Mouse (Mus musculus): ENCODE data around the gene Cep55. TPM values are rescaled to one million over a fixed set of nuclear protein-coding genes. Genes with fewer than 3 reads are reported as not detected.

Cep55 gene
- total RNA-seq, 2 experiments from 2014 or later: 2.2 to 2.5 TPM

DNA sequence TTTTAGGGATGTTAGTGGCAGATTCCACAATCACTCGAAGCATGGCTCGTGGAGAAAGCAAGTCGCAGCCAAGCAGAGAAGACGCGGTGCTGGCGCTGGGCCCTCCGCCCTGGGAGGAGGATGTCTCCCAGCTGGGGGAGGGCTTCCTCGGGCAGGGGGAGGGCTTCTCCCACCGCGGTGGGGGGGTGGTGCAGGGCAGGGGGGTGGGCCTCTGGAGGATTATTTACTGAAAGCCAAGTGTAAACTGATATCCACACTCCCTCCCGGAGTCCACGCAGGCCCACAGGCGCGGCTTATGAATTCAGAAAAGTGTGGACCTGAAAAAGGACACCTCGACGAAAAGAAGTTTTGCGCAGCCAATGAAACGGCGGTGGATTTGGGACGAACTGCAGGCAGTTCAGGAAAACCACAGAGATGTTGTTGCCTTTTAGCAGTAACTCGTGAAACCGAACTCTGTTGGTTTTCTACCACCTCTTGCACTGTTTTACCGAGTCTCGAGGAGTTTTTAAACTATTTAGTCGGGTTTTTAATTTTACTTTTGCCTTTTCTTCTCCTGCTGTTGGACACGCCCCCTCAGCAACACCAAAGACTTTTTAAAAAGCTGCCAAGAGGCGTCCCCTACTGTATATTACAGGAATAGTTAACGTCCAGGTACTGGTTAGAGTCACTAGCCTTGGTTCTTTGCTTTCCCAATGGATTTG lies 11.4 kb upstream of the Cep55 start, which contains the start of gene Myof:
Gene Myof (minus strand): TSS at position 297 of the 701 bp plus-strand sequence.
- peak; percentile 53 to 78 for DNase-seq

DNA sequence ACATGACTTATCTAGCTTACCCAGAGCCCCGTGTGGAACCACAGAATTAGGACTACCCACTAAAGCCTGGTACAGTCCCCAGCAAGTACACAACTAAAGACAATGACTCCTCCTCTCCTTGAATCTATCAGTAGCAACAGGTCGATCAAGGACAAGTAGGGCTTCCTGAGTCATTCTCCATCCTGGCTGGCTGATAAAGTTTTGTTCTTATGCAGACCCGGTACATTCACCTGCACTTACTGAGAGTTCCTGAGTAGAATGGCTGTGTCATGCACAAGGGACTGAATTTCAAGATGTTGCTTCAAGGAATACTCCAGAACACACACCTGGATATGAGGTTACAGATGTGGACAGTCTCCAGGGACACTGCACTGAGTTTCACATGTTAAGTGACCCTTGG lies 9.6 kb upstream of the Cep55 start:
- DNase-seq: no peak

DNA sequence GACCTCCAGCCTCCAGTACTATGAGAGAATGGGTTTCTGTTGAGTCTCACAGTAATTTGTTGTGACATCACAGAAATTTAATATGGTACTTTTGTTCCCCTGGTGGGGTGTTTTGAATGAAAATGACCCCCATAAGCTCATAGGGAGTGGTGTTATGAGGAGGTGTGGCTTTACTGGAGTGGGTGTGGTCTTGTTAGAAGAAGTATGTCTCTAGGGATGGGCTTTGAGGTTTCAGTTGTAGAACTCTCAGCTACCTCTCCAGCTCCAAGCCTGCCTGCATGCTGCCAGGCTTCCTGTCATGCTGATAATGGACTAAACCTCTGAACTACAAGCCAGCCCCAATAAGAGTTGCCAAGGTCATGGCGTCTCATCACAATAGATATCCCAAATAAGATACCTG lies 5.1 kb upstream of the Cep55 start:
- no peak for DNase-seq

DNA sequence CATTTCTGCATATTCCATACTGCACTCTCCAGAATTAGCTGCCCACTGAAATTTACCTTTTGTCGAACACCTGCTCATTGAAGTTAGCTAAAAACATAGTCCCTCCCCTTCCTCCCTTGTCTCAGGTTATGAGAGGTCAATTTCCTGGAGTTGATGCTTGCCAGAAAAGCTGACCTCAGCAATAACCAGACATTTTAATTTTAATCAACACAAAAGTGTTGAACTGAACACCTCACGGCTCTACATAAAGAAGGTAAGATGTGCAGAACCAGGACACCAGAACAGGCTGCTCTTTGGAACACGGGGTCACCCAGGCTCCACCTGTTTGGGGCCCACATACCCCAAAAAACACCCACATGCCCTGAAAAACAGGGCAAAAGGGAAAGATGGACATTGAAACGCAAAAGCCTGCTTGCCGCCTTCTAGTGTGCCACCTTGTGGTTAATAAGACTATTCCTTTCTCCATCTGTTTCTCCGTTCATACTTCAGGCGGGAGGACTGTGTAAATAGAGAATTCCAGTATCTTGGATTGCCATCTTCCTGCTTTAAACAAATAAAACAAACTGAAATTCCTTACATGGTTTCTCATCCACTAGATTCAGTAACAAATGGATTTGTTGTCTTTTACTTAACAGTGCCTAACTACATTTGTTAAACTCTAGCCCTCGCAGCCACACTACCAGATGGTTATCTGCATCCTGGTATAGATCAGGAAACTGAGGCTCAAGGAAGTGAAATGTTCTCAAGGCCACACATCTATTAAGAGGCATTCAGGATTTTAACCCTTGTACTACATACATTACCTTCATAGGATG lies 1.4 kb upstream of the Cep55 start:
- peak in 1 of 2 experiments; percentile 17 for DNase-seq

DNA sequence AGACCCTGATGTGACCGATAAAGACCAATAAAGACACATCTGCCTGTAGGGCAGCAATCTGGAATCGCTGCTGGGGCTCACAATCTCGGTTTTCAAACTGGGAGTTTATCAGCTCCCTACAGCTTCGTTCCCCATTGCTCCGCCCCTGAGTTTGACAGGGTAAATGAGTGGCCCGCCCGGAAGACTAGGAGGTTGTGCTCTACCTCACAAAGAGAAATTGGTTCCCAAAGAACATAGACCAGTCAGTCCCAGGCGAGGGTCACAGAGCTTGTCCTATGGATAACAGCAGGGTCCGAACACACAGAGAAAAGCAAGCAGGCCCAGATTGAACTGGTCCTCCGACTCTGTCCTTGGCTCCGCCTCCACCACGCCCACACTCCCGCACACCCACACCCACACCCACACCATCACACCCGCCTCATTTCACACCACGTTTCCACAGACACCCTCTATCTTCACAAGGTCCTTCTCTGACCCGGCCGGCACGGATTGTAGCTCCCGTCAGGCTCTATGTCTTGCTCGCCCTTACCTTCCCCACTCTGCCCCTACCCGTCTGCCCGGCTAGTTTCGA lies 577 bp upstream of the Cep55 start:
- DNase-seq: peak; percentile 83 to 89

DNA sequence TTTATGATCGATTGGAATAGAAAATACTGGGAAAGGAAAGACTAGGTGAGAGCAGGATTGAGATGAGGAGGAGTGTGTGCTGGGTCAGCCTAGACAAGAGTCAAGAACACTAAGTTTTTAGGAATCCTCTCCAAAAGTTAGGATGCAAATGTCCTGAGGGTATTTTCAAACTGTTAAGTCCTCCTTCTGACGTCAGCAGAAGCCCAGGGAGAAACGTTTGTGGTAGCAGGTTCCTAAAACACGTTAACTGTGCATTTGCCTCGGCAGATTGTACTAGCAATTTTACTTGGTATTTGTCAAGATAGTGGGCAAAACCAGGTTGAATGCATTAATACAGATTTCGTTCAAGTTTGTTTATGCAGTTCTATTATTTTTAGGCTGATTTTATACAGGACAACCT lies 987 bp downstream of the Cep55 start:
- DNase-seq: no peak

DNA sequence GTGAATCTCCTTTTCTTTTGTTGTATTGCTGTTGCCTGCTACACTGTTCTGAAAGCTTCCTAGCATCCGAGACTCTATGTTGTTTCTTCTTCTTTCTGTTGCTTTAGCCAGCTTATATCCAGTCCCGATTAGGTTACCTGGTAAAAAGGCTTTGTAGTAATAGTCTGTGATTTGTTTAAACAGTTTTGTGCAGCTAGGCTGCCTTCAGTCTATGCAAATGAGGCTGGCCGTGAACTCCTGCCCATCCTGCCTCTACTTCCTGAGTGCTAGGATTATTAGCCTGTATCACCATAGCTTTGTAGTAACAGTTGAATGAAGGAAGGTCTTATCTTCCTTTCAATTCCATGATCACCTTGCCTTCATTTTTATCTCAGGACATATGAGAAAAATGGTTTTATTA lies 1.5 kb downstream of the Cep55 start:
- no peak for DNase-seq

DNA sequence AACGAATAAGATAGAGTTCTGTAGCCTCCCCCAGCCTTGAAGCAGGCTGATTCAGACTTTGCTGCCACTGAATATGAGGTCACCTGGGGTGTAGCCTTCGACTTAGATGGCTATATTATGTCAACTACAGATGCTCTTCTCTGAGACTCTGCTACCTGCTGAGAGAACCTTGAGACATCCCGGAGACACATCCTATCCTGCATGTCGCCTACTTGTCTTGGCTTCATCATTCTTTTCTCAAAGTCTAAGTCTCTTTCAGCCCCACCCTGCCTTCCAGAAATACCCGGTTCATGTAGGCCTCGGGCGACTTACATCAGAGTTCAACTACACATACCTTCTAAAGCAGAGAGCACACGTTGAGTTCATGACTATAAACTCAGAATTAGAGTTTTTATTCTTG lies 2.1 kb downstream of the Cep55 start:
- no peak for DNase-seq

DNA sequence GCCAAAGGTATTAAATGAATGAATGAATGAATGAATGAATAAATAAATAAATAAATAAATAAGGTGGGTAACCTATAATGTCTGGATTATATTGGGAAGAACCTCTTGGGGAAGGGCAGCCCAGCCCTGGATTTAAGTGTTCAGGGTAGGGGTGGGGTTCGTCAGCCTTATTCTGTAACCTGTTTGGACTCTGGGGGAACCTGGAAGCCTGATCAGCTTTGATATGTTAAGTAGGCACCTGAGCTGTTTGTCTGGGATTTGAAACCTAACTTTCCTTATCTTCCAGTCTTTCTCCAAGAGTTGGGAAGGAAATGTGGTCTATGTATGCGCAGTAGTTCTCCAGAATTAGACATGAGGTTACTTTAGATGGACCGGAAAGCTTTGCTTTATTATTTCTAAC lies 8.4 kb downstream of the Cep55 start:
- DNase-seq: no peak

DNA sequence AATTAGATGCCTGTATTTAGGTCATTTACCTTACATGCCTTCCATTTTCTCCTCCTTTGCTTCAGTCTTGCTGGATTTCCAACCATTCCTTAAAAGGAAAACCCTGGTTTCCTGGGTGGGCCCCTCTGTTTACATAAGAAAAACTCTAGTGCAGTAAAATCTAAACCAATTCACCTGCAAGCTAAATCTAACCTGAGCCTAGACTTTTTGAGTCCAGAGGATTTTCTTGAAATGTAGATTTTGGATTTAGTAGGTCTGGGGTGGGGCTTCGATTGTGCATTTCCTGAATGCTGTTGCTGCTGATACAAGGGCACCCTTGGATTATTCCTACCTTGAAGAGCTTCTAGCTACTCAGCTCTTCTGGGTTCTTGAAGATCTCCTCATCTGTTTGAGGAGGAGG lies 9.2 kb downstream of the Cep55 start:
- DNase-seq: no peak

DNA sequence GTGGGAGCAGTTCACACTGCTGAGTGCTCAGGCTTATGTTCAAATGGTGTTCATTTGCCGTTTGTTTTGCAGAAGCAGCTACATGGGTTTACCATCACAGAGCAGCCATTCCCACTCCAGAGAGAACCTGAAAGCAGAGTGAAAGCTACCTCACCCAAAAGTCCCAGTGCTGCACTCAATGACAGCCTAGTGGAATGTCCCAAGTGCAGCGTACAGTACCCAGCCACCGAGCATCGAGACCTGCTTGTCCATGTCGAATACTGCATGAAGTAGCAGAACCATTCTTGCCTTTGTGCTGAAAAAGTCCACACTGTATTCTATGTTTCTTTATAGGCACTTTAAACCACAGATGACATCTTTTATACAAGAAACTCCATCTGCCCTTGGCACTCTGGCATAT lies 18.4 kb downstream of the Cep55 start:
- no peak for DNase-seq

DNA sequence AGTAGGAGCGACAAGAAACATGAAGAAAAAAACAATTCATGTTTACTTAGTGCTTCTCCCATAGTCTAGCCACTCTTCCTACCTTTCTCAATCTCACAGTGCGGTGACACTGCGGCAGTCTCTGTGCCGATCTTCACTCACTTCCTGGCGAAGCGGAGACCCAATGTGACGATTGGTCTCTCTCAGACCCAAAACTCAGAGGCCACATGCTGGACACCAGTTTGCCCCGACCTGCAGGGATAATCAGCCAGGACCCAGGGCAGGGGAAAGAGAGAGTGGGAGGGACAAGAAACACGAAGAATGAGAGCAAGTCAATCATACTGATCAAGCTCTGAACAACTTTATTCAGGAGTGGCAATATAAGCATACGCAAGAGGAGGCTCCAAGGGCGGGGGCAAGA lies 20.2 kb downstream of the Cep55 start:
- no peak for DNase-seq

DNA sequence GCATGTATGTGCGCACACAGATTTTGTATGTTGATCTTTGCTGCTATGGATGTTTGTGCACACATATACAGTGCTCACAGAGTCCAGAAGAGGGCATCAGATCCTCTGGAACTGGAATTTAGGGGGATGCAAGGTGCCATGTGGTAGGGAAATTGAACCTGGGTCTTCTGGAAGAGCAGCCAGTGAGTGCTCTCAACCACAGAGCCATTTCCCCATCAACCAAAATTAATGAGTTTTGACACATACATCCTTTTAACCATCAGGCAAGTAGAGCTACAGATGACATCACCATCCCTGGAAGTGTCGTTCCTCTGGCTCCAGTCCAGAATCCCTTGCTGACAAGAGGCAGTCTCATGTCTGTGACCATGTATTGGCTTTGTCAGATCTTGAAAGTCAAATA lies 21.4 kb downstream of the Cep55 start:
- peak; percentile 50 to 56 for DNase-seq

DNA sequence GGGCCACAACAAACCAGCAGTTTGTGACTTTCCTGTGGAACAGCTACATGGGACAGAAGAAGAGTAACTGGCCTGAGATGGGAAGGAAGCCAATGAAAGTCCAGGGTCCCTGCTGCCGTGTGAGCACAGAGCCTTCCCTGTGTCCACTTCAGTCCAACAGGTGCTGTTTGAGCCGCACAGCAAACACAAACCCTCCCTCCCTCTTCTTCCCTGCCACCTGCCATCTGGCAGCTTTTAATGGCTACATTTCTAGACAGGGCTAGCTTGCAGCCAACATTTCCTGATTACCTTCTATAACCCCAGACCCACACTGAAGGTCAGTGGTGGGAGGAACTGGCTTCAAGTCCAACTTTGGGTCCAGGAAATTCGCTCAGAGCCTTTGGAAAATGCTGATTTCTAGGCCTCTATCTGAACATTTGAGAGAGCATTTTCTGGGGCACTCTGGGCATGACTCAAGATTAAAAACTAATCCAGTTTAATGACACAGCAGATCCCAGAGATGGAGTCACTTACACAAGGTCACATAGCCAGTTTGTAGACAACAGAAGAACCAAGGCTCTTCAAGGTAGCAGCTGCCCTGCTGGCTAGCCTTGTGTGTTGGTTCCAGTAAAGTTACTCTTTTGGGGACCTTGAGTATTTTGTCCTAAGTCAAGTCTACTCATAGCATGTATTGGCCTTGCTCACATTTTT lies 23.2 kb downstream of the Cep55 start:
- DNase-seq: no peak

DNA sequence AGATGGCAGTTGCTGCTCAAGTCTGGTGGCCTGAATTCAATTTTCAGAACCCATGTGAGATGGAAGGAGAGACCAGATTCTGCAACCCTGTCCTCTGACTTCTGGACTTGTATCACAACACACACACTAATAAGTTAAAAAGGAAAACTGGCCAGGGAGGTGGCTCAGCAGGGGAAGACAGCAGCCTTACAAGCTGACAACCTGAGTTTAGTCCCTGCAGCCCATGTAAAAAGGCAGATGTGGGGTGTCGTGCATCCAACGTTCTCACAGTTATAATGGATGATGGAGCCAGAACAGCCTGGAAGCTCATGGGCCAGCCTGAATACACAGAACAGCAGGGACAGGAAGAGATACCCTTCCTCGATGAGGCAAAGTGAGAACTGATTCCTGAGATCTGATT lies 26.6 kb downstream of the Cep55 start:
- DNase-seq: no peak

DNA sequence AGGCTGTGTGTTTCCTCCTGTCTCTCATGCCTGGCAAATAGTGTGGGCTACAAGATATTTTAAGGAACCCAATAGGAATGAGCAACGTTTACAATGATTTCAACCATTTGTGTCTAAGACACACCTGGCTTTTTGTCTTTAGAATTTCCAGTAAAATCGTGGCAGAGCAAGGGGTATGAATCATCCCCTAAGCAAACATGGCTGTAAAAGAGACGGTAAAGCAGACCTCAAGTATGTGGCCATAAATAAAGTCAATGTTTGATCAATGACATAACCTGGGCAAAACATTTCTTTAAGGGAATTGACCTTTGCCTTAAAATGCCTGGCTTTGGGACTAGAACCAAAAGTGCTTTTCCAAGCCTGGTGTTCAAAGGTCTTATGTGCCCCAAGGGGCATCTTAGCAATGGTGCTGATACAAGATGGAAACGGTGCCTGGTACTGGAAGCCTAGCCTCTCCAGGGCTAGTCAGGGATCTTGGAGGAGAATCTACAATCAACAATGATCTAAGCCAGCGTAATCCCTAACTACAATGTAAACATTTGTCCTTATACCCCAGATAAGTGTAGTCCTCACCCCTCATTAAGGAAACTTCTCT lies 28.2 kb downstream of the Cep55 start:
- DNase-seq: no peak

DNA sequence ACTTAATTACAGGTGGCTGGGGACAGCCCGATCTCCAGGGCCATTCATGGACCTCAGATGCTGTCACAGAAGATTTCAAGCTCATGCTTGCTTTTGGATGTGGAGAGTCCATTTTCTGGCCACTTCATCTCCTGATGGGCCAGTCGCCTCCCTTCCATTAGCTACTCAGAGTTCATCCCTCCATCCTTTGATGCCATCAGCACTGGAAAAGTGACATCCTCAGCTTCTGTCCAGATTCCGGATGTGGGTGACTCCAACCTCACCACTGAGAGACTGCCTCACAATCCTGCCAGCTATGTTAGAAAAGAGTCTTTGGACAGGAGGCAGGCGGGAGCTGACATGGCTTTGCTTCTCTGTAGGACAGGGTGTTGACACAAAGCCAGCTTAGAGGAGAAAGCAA lies 31.0 kb downstream of the Cep55 start:
- no peak for DNase-seq

DNA sequence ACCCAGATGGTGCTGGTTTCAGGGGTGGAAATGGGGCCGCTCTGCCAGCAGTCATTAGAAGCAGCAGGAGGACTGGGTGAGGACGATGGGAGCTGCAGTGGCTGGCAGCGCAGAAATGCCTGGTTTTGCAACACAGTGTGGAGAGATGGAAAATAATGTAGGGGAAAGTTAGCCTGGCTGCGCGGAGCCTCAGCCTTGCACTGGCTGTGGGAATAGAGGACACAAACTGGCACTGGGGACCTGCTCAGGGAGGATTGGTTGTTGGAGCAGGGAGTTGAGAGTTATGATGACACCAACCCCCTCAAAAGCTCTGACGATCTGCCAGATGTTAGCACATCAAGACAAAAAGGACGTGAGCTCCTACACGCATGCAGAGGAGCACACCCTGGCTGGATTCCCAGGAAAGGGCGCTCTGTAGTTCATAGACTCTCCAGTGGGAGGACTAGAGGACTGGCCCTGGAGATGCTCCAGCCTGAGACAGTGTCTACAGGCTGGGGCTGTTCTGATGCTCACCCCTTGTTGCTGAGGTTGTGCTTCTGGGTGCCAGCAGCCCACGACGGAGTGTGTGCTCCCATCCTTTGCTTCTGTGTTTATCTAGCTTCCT lies 32.2 kb downstream of the Cep55 start:
- DNase-seq: peak; percentile 39 to 51

DNA sequence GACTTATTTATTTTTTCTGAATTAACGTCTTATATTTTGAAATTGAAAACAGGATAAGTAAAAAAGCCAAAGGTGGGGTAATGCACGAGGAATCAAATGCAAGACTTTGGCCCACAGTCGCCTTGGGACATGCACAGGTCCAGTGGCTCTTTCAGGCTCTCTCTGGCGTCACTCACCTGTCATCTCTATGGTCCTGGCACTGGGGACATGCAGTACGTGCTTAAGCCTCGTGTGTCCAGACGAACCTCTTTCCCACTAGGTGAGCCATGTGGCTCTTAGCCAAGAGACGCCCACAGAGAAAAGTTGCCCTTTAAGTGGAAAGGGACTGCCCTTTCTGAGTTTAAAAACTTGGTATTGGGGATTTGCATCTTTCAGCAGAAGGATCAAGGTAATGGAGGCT lies 34.5 kb downstream of the Cep55 start:
- DNase-seq: peak in 1 of 2 experiments; percentile 22

DNA sequence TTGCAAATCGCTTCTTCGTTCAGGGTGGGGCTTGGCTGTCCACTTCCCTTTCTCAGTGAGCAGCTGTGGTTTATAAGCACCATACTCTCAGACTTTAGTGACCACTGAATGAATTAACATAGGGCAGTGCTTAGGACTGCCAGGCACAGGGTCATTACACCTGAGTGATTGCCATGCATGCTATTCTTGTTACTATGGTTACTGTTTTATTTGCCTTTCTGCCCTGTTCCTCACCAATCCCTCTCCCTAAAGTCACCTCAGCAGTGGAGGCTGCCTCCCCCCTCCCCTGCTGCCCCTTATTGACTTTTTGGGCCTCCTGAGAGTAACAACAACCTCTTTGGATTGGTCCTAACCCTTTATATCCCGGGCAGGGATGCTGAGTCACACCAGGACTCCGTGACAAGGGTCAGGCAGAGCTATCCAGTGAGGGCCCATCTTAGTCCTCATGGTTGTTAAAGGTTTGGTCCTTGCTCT lies 36.7 kb downstream of the Cep55 start:
- DNase-seq: no peak

DNA sequence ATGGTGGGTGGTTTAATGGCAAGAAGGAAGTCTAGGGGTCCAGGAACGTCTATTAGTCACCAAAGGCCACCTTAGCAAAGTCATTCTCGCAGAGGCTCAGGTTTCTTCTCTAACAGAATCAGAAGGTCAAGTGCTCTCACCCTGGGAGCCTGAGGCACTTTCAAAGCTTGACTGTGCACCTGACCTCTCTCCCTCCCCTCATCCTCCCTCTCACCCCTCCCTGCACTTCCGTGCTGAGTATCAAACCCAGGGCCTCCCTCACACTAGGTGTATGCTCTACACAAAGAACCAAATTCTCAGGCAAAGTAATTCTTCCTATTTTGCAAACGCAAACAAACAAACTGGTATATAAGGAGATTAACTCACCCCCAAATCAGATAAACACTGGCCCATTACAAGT lies 41.4 kb downstream of the Cep55 start:
- DNase-seq: no peak
